Mouse (Mus musculus) olfactory bulb, adult 2 months (tissue): ENCODE measurements around the gene L3mbtl4. TPM values are rescaled to one million over a fixed set of nuclear protein-coding genes. Genes with fewer than 3 reads are reported as not detected.
"Not testable (repeated sequence)": the region's sequence is repeated elsewhere in the genome, so short reads cannot be mapped to it uniquely, and the experiment has no call there.

ENCODE experiments used
- H3K27ac ChIP-seq: fragments of 200-500 bp; 2 replicates; pipeline ENCODE4 v1.5.1; 2012; ENCODE audit warnings: low read depth, low read length; ENCODE audit not compliant: insufficient read depth
- H3K4me1 ChIP-seq: fragments of 200-500 bp; 2 replicates; pipeline ENCODE4 v1.6.1; 2012; ENCODE audit warnings: low read length; ENCODE audit not compliant: control insufficient read depth, insufficient read depth
- H3K4me3 ChIP-seq: fragments of 200-500 bp; 2 replicates; pipeline ENCODE4 v1.5.1; 2012; ENCODE audit warnings: mild to moderate bottlenecking, low read depth, low read length, moderate library complexity; ENCODE audit not compliant: insufficient read depth
- CTCF ChIP-seq: fragments of 200-500 bp; IDR thresholded peaks from 2 replicates; pipeline ENCODE4 v1.5.1; 2012; ENCODE audit warnings: low read depth, mild to moderate bottlenecking, low read length, moderate library complexity; ENCODE audit not compliant: insufficient read depth
- POLR2A ChIP-seq: fragments of 200-500 bp; IDR thresholded peaks from 2 replicates; pipeline ENCODE4 v1.6.1; 2012; ENCODE audit warnings: mild to moderate bottlenecking, low read depth, low read length, moderate library complexity; ENCODE audit not compliant: insufficient read depth
- WGBS: fragments of 180-500 bp; shearing (Covaris S2); methylation state at CpG from one replicate; pipeline ENCODE4 v1.1.7; 2018; 5-methylcytosine and 5-hydroxymethylcytosine counted together
- polyA plus RNA-seq: library from polyadenylated mRNA; stranded (reverse); fragments of >200 nt; gene quantifications from 2 replicates; pipeline ENCODE4 v1.2.4, GENCODE M21; 2012; ENCODE audit warnings: low replicate concordance; ENCODE audit not compliant: missing spikeins, insufficient read depth, insufficient read length

Gene L3mbtl4
- polyA plus RNA-seq, 1 experiment: not detected

GRCm38 (mm10) chr17:68450921-68451320 lies 177.3 kb downstream of the L3mbtl4 start:
- no peak for TF ChIP-seq CTCF
- TF ChIP-seq POLR2A: no peak
- WGBS: 73% methylated on average over 1 of the region's 1 CpGs
- Histone ChIP-seq H3K4me1 (no peaks in the 10 kb centered on the region), H3K4me3 (no peak overlapping the region), H3K27ac (no peak overlapping the region)

DNA sequence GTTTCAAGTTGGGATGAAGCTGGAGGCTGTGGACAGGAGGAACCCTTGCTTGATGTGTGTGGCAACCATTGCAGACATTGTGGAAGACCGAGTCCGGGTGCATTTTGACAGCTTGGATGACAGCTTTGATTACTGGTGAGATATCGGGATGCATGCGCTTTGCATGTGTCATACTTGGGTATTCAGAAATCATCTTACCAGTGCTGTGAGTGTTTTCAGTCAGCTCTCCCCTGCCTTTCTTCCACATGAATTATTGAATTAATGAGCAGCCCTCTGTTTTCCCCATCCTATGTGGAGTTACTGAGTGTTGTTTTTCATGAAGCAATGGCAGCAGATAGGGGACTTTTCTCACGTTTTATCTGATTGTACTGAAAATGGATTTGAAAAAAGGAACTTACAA lies 187.9 kb downstream of the L3mbtl4 start:
- no peak overlapping the region for H3K4me3 ChIP-seq
- H3K27ac ChIP-seq: no peak overlapping the region
- WGBS: 80% methylated on average over 5 of the region's 5 CpGs
- TF ChIP-seq CTCF (no peak), POLR2A (no peak)
- H3K4me1 ChIP-seq: no peaks in the 10 kb centered on the region

DNA sequence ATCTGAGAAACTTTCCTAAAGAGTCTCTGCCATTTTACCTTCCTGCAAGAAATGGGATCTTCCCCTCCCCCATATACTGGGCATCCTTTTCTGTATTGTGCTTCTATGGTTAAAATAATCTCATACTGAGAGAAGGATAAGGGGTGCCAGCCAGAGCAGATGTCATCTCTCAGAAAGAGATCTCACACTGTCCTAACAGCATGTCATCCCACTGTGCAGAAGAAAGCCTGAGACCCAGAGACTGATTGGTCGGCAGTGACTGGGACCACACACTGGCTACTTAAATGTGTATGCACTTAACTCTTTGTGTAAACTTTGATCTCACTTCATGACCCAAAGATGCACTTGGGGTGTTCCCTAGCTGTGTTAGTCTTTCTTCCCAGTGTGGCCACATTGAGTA lies 193.7 kb downstream of the L3mbtl4 start:
- 56% methylated on average over 1 of the region's 1 CpGs for WGBS
- Histone ChIP-seq H3K27ac (no peak overlapping the region), H3K4me1 (no peaks in the 10 kb centered on the region), H3K4me3 (no peak overlapping the region)
- no peak for TF ChIP-seq CTCF
- no peak for TF ChIP-seq POLR2A

GRCm38 (mm10) chr17:68490065-68490691 lies 216.6 kb downstream of the L3mbtl4 start:
- TF ChIP-seq POLR2A (no peak), CTCF (no peak)
- Histone ChIP-seq H3K4me1 (no peaks in the 10 kb centered on the region), H3K27ac (no peak overlapping the region), H3K4me3 (no peak overlapping the region)
- 55% methylated on average over 4 of the region's 4 CpGs for WGBS

DNA sequence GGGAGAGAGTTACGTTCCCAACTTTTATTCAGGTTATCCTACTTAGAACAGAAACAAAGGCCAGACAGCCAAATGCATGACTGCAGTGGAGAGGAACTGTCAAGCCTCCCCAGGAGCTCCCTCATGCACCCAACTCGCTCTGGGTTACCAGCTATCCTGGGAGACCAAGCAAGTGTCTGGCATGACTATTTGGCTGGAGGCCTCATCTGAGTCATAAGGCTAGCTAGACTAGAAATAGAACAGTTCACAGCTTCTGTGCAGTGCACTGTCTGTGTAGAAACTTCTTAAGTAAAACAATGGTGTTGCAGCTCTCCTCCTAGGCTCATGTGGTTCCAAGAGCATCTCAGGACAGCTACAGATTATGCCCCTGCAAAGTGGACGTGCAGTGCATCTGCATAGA lies 218.6 kb downstream of the L3mbtl4 start:
- no peak overlapping the region for H3K4me3 ChIP-seq
- no peaks in the 10 kb centered on the region for H3K4me1 ChIP-seq
- TF ChIP-seq POLR2A: no peak
- H3K27ac ChIP-seq: no peak overlapping the region
- 58% methylated on average over 3 of the region's 3 CpGs for WGBS

GRCm38 (mm10) chr17:68502998-68503397 lies 229.4 kb downstream of the L3mbtl4 start:
- 100% methylated on average over 2 of the region's 4 CpGs for WGBS
- not testable (repeated sequence) for H3K4me3 ChIP-seq

GRCm38 (mm10) chr17:68559698-68560097 lies 286.1 kb downstream of the L3mbtl4 start:
- no peak for TF ChIP-seq CTCF
- no peak for TF ChIP-seq POLR2A
- Histone ChIP-seq H3K4me1 (peaks cover 4% of the 10 kb centered on the region), H3K27ac (no peak overlapping the region), H3K4me3 (no peak overlapping the region)
- WGBS: 46% methylated on average over 9 of the region's 9 CpGs

More at GRCm38 (mm10) chr17:68502998-68503397, 229.4 kb downstream of the L3mbtl4 start:
- not testable (repeated sequence) for H3K4me1 ChIP-seq, H3K27ac ChIP-seq

DNA sequence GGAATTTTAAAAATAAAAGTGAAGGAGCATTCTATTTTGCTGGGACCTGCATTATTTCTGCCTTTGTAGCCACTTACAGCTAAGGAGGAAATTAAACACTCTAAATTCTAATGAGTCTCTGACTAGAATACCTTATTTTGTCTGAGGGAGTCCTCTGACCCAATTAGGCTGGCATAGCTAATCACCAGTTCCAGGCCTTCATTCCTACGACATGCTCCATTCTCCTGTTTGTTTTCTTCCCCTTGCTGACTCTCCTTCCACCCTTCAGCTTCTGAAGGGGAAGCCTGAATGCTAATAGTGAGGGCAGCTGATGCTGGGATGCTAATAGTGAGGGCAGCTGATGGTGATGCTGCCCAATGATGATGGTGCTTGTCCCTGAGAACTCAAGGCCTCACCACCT lies 286.7 kb downstream of the L3mbtl4 start:
- Histone ChIP-seq H3K27ac (no peak overlapping the region), H3K4me1 (peaks cover 4% of the 10 kb centered on the region), H3K4me3 (no peak overlapping the region)
- WGBS: 24% methylated on average over 1 of the region's 1 CpGs
- TF ChIP-seq CTCF: no peak
- no peak for TF ChIP-seq POLR2A

DNA sequence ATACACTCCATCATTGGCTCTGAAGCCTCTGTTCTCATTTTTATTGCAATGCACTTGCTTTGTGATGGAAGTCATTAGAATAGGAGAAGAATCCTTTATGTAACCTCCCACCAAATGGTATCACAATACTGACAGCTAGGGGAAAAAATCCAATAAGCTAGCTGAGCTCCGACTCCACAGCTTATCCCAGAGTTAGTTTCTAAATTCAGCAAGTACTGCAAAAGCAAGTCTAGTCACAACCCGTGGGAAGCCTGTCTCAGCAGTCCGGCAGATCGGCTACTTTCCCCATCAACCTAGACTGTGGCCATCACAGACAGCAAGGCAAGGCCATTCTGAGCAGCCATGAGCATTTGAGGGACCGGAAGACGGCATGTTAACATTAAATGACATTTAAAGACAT lies 298.2 kb downstream of the L3mbtl4 start:
- 85% methylated on average over 6 of the region's 6 CpGs for WGBS
- H3K4me3 ChIP-seq: no peak overlapping the region
- no peak overlapping the region for H3K27ac ChIP-seq
- H3K4me1 ChIP-seq: no peaks in the 10 kb centered on the region
- TF ChIP-seq CTCF: no peak
- TF ChIP-seq POLR2A: no peak

GRCm38 (mm10) chr17:68585195-68585594 lies 311.6 kb downstream of the L3mbtl4 start:
- whole genome bisulfite sequencing: 83% methylated on average over 3 of the region's 3 CpGs
- Histone ChIP-seq H3K4me1 (no peaks in the 10 kb centered on the region), H3K27ac (no peak overlapping the region), H3K4me3 (no peak overlapping the region)
- no peak for TF ChIP-seq POLR2A
- TF ChIP-seq CTCF: no peak

GRCm38 (mm10) chr17:68591619-68592018 lies 318.0 kb downstream of the L3mbtl4 start:
- 60% methylated on average over 4 of the region's 4 CpGs for WGBS
- TF ChIP-seq POLR2A: no peak
- no peak for TF ChIP-seq CTCF
- no peak overlapping the region for H3K4me3 ChIP-seq
- no peak overlapping the region for H3K27ac ChIP-seq
- H3K4me1 ChIP-seq: no peaks in the 10 kb centered on the region
